Mouse (Mus musculus) embryonic facial prominence, embryonic 15.5 days (tissue): Measurements from ENCODE around the gene Mpped2. TPM values are rescaled to one million over a fixed set of nuclear protein-coding genes. Genes with fewer than 3 reads are reported as not detected.

Experiments used
- ATAC-seq: fragments of 200-750 bp; cut with Nextera tagmentation; 2 replicates; pipeline ENCODE4 v1.8.0; 2017; ENCODE audit warnings: low read depth, moderate TSS enrichment; ENCODE audit not compliant: insufficient number of reproducible peaks, low FRiP score, low TSS enrichment
- H3K27ac ChIP-seq: fragments of 300-500 bp; sonication (generic); replicated peaks from 2 replicates; pipeline ENCODE4 v1.5.1; 2015; ENCODE audit warnings: mild to moderate bottlenecking, inconsistent platforms
- H3K27me3 ChIP-seq: fragments of 300-500 bp; sonication (generic); 2 replicates; pipeline ENCODE4 v1.6.1; 2015; ENCODE audit warnings: inconsistent platforms
- H3K36me3 ChIP-seq: fragments of 300-500 bp; sonication (generic); 2 replicates; pipeline ENCODE4 v1.6.1; 2015; ENCODE audit warnings: mild to moderate bottlenecking, inconsistent platforms
- H3K4me1 ChIP-seq: fragments of 300-500 bp; sonication (generic); 2 replicates; pipeline ENCODE4 v1.6.1; 2015; ENCODE audit warnings: inconsistent platforms
- H3K4me2 ChIP-seq: fragments of 300-500 bp; sonication (generic); replicated peaks from 2 replicates; pipeline ENCODE4 v1.6.1; 2015; ENCODE audit warnings: mild to moderate bottlenecking, inconsistent platforms
- H3K4me3 ChIP-seq: fragments of 300-500 bp; sonication (generic); replicated peaks from 2 replicates; pipeline ENCODE4 v1.5.1; 2015; ENCODE audit warnings: mild to moderate bottlenecking, inconsistent platforms
- H3K9ac ChIP-seq: fragments of 300-500 bp; sonication (generic); 2 replicates; pipeline ENCODE4 v1.6.1; 2015; ENCODE audit warnings: inconsistent platforms
- H3K9me3 ChIP-seq: fragments of 300-500 bp; sonication (generic); replicated peaks from 2 replicates; pipeline ENCODE4 v1.6.1; 2016; ENCODE audit warnings: inconsistent platforms
- WGBS: fragments of 180-500 bp; shearing (Covaris S2); methylation state at CpG from one replicate; pipeline ENCODE4 v1.1.7; 2015; 5-methylcytosine and 5-hydroxymethylcytosine counted together
- polyA plus RNA-seq: library from polyadenylated mRNA; unstranded; fragments of >200 nt; fragmentation: Nextera tagmentation; extraction: Ambion mirVana; gene quantifications from 2 replicates; pipeline ENCODE4 v1.2.1, GENCODE M21; 2015

Gene Mpped2
- polyA plus RNA-seq, 1 experiment from 2014 or later = 61.9 TPM

- Histone ChIP-seq H3K4me2 (no peak overlapping the region), H3K36me3 (no peaks in the 10 kb centered on the region), H3K9me3 (no peaks in the 10 kb centered on the region), H3K27me3 (no peaks in the 10 kb centered on the region), H3K27ac (no peak overlapping the region), H3K4me1 (peaks cover 8% of the 10 kb centered on the region), H3K9ac (no peak overlapping the region), H3K4me3 (no peak overlapping the region)
- 44% methylated on average over 5 of the region's 5 CpGs for WGBS
- no peak for ATAC-seq
Observed at GRCm38 (mm10) chr2:106679720-106680455, 13.2 kb upstream of the Mpped2 start.

- Histone ChIP-seq H3K4me1 (peaks cover 8% of the 10 kb centered on the region), H3K9me3 (no peaks in the 10 kb centered on the region), H3K4me3 (peak overlapping the region; percentile 21), H3K27me3 (no peaks in the 10 kb centered on the region), H3K36me3 (no peaks in the 10 kb centered on the region), H3K27ac (peak overlapping the region; percentile 76), H3K9ac (no peak overlapping the region), H3K4me2 (peak overlapping the region; percentile 43)
- peak; percentile 54; the same call in 1 of the 2 replicates for ATAC-seq
- WGBS = 12% methylated on average over 9 of the region's 9 CpGs
Observed at GRCm38 (mm10) chr2:106683185-106683831, 9.8 kb upstream of the Mpped2 start.

- Histone ChIP-seq H3K27me3 (no peaks in the 10 kb centered on the region), H3K36me3 (no peaks in the 10 kb centered on the region), H3K9me3 (no peaks in the 10 kb centered on the region), H3K9ac (no peak overlapping the region), H3K4me1 (peaks cover 8% of the 10 kb centered on the region), H3K27ac (peak overlapping the region; percentile 76), H3K4me2 (peak overlapping the region; percentile 43), H3K4me3 (peak overlapping the region; percentile 21)
- WGBS = 30% methylated on average over 4 of the region's 4 CpGs
- ATAC-seq = peak; percentile 24; the same call in 1 of the 2 replicates
Observed at GRCm38 (mm10) chr2:106683832-106684231, 9.2 kb upstream of the Mpped2 start.

- 16% methylated on average over 6 of the region's 6 CpGs for WGBS
- Histone ChIP-seq H3K4me1 (peaks cover 21% of the 10 kb centered on the region), H3K9me3 (no peaks in the 10 kb centered on the region), H3K9ac (no peak overlapping the region), H3K27ac (no peak overlapping the region), H3K36me3 (no peaks in the 10 kb centered on the region), H3K4me3 (no peak overlapping the region), H3K4me2 (peak overlapping the region; percentile 91; the same call in 1 of the 2 replicates), H3K27me3 (no peaks in the 10 kb centered on the region)
- ATAC-seq = no peak
Observed at GRCm38 (mm10) chr2:106691753-106692363, 1.2 kb upstream of the Mpped2 start.

- H3K4me2 ChIP-seq = peak overlapping the region; percentile 91
- H3K9me3 ChIP-seq = no peaks in the 10 kb centered on the region
- WGBS = 4% methylated on average over 14 of the region's 14 CpGs
- H3K9ac ChIP-seq = no peak overlapping the region; the same call in 1 of the 2 replicates
- peaks cover 21% of the 10 kb centered on the region for H3K4me1 ChIP-seq
- H3K27ac ChIP-seq = peak overlapping the region; percentile 87; the same call in 1 of the 2 replicates
- H3K4me3 ChIP-seq = peak overlapping the region; percentile 63
- H3K36me3 ChIP-seq = no peaks in the 10 kb centered on the region
- ATAC-seq = no peak
- no peaks in the 10 kb centered on the region for H3K27me3 ChIP-seq
Observed at GRCm38 (mm10) chr2:106692405-106692782, 675 bp upstream of the Mpped2 start.

GRCm38 (mm10) chr2:106693702-106694566 lies 865 bp downstream of the Mpped2 start:
- Histone ChIP-seq H3K36me3 (no peaks in the 10 kb centered on the region), H3K27me3 (no peaks in the 10 kb centered on the region), H3K9me3 (no peaks in the 10 kb centered on the region), H3K27ac (peak overlapping the region; percentile 87), H3K4me1 (peaks cover 21% of the 10 kb centered on the region), H3K9ac (peak overlapping the region; percentile 76), H3K4me3 (peak overlapping the region; percentile 63), H3K4me2 (peak overlapping the region; percentile 91)
- peak; percentile 58 for ATAC-seq
- 0% methylated on average over 85 of the region's 91 CpGs for WGBS

- Histone ChIP-seq H3K9me3 (no peaks in the 10 kb centered on the region), H3K27ac (peak overlapping the region; percentile 87), H3K27me3 (no peaks in the 10 kb centered on the region), H3K9ac (peak overlapping the region; percentile 76), H3K4me3 (peak overlapping the region; percentile 63), H3K36me3 (no peaks in the 10 kb centered on the region), H3K4me1 (peaks cover 21% of the 10 kb centered on the region), H3K4me2 (peak overlapping the region; percentile 91)
- no peak for ATAC-seq
- under 1% methylated on average over 10 of the region's 10 CpGs for WGBS
Observed at GRCm38 (mm10) chr2:106694567-106694885, 1.5 kb downstream of the Mpped2 start.

- Histone ChIP-seq H3K27ac (peak overlapping the region; percentile 87), H3K9me3 (no peaks in the 10 kb centered on the region), H3K9ac (peak overlapping the region; percentile 76), H3K36me3 (no peaks in the 10 kb centered on the region), H3K4me1 (peaks cover 21% of the 10 kb centered on the region), H3K4me3 (peak overlapping the region; percentile 63), H3K27me3 (no peaks in the 10 kb centered on the region), H3K4me2 (peak overlapping the region; percentile 91)
- 0 out of 2 replicates have a peak, but pooled peaks have one; percentile 24 for ATAC-seq
- WGBS = under 1% methylated on average over 41 of the region's 41 CpGs
Observed at GRCm38 (mm10) chr2:106694886-106695733, 2.0 kb downstream of the Mpped2 start.

GRCm38 (mm10) chr2:106695734-106696022 lies 2.6 kb downstream of the Mpped2 start:
- no peaks in the 10 kb centered on the region for H3K36me3 ChIP-seq
- ATAC-seq = no peak
- H3K9me3 ChIP-seq = no peaks in the 10 kb centered on the region
- peak overlapping the region; percentile 91 for H3K4me2 ChIP-seq
- H3K4me1 ChIP-seq = peaks cover 21% of the 10 kb centered on the region
- peak overlapping the region; percentile 63 for H3K4me3 ChIP-seq
- H3K27me3 ChIP-seq = no peaks in the 10 kb centered on the region
- peak overlapping the region; percentile 76 for H3K9ac ChIP-seq
- H3K27ac ChIP-seq = peak overlapping the region; percentile 87; the same call in 1 of the 2 replicates
- WGBS = 3% methylated on average over 13 of the region's 13 CpGs

GRCm38 (mm10) chr2:106696372-106696771 lies 3.3 kb downstream of the Mpped2 start:
- H3K36me3 ChIP-seq = no peaks in the 10 kb centered on the region
- no peak overlapping the region for H3K27ac ChIP-seq
- no peak for ATAC-seq
- peak overlapping the region; percentile 63; the same call in 1 of the 2 replicates for H3K4me3 ChIP-seq
- H3K9me3 ChIP-seq = no peaks in the 10 kb centered on the region
- WGBS = 78% methylated on average over 8 of the region's 8 CpGs
- no peak overlapping the region for H3K9ac ChIP-seq
- no peak overlapping the region for H3K4me2 ChIP-seq
- H3K27me3 ChIP-seq = no peaks in the 10 kb centered on the region
- peaks cover 21% of the 10 kb centered on the region for H3K4me1 ChIP-seq
